Mouse (Mus musculus): Measurements from ENCODE around the gene Gm9513. TPM values are rescaled to one million over a fixed set of nuclear protein-coding genes. Genes with fewer than 3 reads are reported as not detected.

Gene Gm9513
- not detected in 2 replicates for polyA plus RNA-seq (2014; fragmentation: Nextera tagmentation; extraction: Ambion mirVana)

DNA sequence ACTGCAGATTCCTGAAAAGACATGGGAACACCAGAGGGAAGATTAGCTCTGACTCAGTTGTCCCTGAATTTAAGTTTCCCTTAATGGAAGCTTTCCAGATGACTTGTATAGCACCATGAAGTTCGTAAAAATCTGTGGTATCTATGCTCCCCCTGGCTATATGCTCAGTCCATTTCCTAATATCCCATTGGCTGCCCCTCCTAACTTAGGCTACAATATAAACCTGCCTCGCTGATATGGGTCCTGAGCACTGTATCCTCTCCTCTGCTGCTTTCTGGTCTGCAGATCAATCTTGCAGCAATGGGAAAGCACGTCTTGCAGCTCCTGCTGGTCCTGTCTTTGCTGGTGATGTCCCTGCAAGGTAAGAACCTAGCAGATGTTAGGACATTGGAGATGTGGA is at the start of gene Gm9513:
Gene Gm9513 (plus strand): TSS at position 301 of the 400 bp plus-strand sequence.
- no peaks in the 10 kb centered on the region for H3K4me1 ChIP-seq (replicated peaks; ENCODE audit: control insufficient read depth, insufficient read depth, low read length)
- no peaks in the 10 kb centered on the region for H3K27me3 ChIP-seq (ENCODE audit: control insufficient read depth, insufficient read depth, low read length)
- DNase-seq (ENCODE audit: low spot score): no peak
- H3K9me3 ChIP-seq (ENCODE audit: control insufficient read depth, low read length): no peaks in the 10 kb centered on the region; the same call in 1 of the 2 replicates
- ATAC-seq (ENCODE audit: low FRiP score): no peak
- H3K4me3 ChIP-seq (ENCODE audit: low read depth, low read length): no peak within 1 kb of the TSS
- H3K4me2 ChIP-seq (replicated peaks; ENCODE audit: low read depth, low read length): no peak within 1 kb of the TSS
- H3K9ac ChIP-seq (ENCODE audit: low read depth, low read length): no peak within 1 kb of the TSS
- WGBS: 66% methylated on average over 3 of the region's 3 CpGs
- H3K27ac ChIP-seq (ENCODE audit: low read depth, low read length): no peak within 1 kb of the TSS
- H3K36me3 ChIP-seq (ENCODE audit: control insufficient read depth, insufficient read depth, low read length): no peaks in the 10 kb centered on the region

DNA sequence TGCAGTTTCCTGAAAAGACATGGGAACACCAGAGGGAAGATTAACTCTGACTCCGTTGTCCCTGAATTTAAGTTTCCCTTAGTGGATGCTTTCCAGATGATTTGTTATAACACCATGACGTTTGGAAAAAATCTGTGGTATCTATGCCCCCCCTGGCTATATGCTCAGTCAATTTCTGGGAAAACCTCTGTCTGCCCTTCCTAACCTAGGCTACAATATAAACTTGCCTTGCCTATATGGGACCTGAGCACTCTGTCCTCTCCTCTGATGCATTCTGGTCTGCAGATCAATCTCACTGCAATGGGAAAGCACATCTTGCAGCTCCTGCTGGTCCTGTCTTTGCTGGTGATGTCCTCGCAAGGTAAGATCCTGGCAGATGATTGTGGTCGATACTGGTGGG is 43.9 kb upstream of the Gm9513 start, which contains the start of gene Gm7257:
Gene Gm7257 (plus strand): TSS at position 301 of the 400 bp plus-strand sequence.
- no peaks in the 10 kb centered on the region for H3K36me3 ChIP-seq (ENCODE audit: control insufficient read depth, insufficient read depth, low read length)
- ATAC-seq (ENCODE audit: low FRiP score): no peak
- no peak within 1 kb of the TSS for H3K9ac ChIP-seq (ENCODE audit: low read depth, low read length)
- no peak within 1 kb of the TSS for H3K4me2 ChIP-seq (replicated peaks; ENCODE audit: low read depth, low read length)
- H3K4me3 ChIP-seq (ENCODE audit: low read depth, low read length): no peak within 1 kb of the TSS
- H3K27ac ChIP-seq (ENCODE audit: low read depth, low read length): no peak within 1 kb of the TSS
- no peaks in the 10 kb centered on the region for H3K27me3 ChIP-seq (ENCODE audit: control insufficient read depth, insufficient read depth, low read length)
- 81% methylated on average over 4 of the region's 4 CpGs for WGBS
- H3K4me1 ChIP-seq (replicated peaks; ENCODE audit: control insufficient read depth, insufficient read depth, low read length): no peaks in the 10 kb centered on the region
- DNase-seq (ENCODE audit: low spot score): no peak
- no peaks in the 10 kb centered on the region; the same call in 1 of the 2 replicates for H3K9me3 ChIP-seq (ENCODE audit: control insufficient read depth, low read length)

DNA sequence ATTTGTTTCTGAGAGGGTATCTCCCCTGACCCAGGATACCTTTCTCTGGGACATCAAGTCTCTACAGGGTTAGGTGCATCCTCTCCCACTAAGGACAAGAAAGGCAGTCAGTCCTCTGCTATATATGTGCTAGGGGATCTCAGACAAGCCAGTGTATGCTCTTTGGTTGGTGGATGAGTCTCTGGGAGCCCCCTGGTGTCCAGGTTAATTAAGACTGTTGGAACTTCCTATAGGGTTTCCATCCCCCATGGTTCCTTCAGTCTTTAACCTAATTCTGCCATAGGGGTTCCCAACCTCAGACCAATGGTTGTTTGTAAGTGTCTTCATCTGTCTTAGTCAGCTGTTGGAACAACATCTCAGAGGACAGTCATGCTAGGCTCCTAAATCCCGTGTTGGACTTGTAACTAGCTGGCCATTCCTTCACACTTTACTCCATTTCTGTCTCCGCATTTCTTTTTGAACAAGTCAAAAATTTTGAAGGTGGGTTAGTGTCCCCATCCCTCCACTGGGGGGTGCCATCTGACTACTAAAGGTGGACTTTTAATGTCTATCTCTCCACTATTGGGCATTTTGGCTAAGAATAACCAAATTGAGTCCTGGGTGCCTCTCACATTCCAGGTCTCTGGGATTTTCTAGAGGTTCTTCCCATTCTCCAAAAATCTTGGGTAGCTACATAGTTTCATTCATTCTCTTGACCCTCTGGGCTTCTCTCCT is 40.2 kb upstream of the Gm9513 start:
- Histone ChIP-seq H3K9me3 (ENCODE audit: control insufficient read depth, low read length) (no peaks in the 10 kb centered on the region; the same call in 1 of the 2 replicates), H3K4me2 (replicated peaks; ENCODE audit: low read depth, low read length) (no peak overlapping the region), H3K4me1 (replicated peaks; ENCODE audit: control insufficient read depth, insufficient read depth, low read length) (no peaks in the 10 kb centered on the region), H3K27ac (ENCODE audit: low read depth, low read length) (no peak overlapping the region), H3K4me3 (ENCODE audit: low read depth, low read length) (no peak overlapping the region), H3K36me3 (ENCODE audit: control insufficient read depth, insufficient read depth, low read length) (no peaks in the 10 kb centered on the region), H3K9ac (ENCODE audit: low read depth, low read length) (no peak overlapping the region), H3K27me3 (ENCODE audit: control insufficient read depth, insufficient read depth, low read length) (no peaks in the 10 kb centered on the region)
- ATAC-seq (ENCODE audit: low FRiP score) (no peak), DNase-seq (ENCODE audit: low spot score) (no peak)
- 57% methylated on average over 2 of the region's 2 CpGs for WGBS

DNA sequence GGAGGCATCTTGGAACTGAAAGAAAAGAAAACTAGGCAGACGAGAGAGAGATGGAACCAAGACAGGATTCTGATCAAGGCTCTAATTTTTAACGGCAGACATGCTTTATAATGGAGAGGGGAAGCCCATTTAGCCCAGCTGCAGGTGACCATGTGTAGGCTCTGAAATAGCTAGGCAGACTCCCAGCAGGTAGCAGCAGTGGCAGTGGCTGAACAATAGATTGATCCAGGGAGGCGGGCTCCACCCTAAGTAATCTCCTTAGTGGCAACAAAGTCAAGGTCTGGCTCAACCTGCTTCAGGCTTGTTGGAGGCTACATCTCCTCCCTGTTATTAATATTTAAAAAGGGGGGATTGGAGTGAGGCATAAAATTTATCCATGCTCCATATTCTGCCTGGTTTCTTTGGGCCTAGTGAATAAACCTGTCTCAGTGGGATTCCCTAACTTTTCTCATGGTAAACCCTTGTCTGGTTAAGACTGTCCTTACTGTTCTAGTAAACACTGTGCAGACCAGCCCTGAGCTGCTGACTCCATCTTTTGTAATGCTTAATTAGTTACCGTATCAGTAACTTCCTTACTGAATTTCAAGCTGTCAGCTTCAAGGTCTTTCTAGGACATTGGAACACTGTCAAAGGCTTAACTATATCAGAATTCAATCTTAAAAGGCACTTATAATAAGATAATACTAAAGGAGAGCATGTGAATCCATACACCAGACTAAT is 19.2 kb downstream of the Gm9513 start:
- no peak overlapping the region for H3K4me2 ChIP-seq (replicated peaks; ENCODE audit: low read depth, low read length)
- H3K27ac ChIP-seq (ENCODE audit: low read depth, low read length): no peak overlapping the region
- 85% methylated on average over 4 of the region's 4 CpGs for WGBS
- no peaks in the 10 kb centered on the region for H3K36me3 ChIP-seq (ENCODE audit: control insufficient read depth, insufficient read depth, low read length)
- H3K9ac ChIP-seq (ENCODE audit: low read depth, low read length): no peak overlapping the region
- no peaks in the 10 kb centered on the region for H3K27me3 ChIP-seq (ENCODE audit: control insufficient read depth, insufficient read depth, low read length)
- no peak overlapping the region for H3K4me3 ChIP-seq (ENCODE audit: low read depth, low read length)
- H3K4me1 ChIP-seq (replicated peaks; ENCODE audit: control insufficient read depth, insufficient read depth, low read length): no peaks in the 10 kb centered on the region
- no peak for DNase-seq (ENCODE audit: low spot score)
- no peaks in the 10 kb centered on the region; the same call in 1 of the 2 replicates for H3K9me3 ChIP-seq (ENCODE audit: control insufficient read depth, low read length)
- ATAC-seq (ENCODE audit: low FRiP score): no peak

DNA sequence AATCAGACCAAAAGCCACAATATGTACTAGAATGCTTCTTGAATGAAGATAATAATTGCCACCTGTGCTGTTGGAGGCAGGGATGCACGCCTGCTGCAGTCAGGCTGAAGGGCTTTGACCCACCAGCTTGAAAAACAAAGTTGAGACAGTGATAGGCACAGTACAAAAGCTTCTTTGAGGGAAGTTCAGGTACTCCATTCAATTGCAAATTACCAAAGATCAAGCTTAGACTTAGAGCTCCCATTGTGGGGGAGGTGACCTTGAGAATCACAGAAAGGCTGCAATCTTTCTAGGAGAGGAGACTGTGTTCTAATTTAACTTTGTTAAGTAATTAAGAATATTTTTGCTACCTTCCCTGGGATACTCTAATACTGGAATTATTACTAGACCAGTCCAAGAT is 20.4 kb downstream of the Gm9513 start:
- Histone ChIP-seq H3K9me3 (ENCODE audit: control insufficient read depth, low read length) (no peaks in the 10 kb centered on the region; the same call in 1 of the 2 replicates), H3K27me3 (ENCODE audit: control insufficient read depth, insufficient read depth, low read length) (no peaks in the 10 kb centered on the region), H3K4me1 (replicated peaks; ENCODE audit: control insufficient read depth, insufficient read depth, low read length) (no peaks in the 10 kb centered on the region), H3K9ac (ENCODE audit: low read depth, low read length) (no peak overlapping the region), H3K4me3 (ENCODE audit: low read depth, low read length) (no peak overlapping the region), H3K36me3 (ENCODE audit: control insufficient read depth, insufficient read depth, low read length) (no peaks in the 10 kb centered on the region), H3K4me2 (replicated peaks; ENCODE audit: low read depth, low read length) (no peak overlapping the region), H3K27ac (ENCODE audit: low read depth, low read length) (no peak overlapping the region)
- DNase-seq (ENCODE audit: low spot score) (no peak), ATAC-seq (ENCODE audit: low FRiP score) (no peak)
- 73% methylated on average over 1 of the region's 1 CpGs for WGBS

DNA sequence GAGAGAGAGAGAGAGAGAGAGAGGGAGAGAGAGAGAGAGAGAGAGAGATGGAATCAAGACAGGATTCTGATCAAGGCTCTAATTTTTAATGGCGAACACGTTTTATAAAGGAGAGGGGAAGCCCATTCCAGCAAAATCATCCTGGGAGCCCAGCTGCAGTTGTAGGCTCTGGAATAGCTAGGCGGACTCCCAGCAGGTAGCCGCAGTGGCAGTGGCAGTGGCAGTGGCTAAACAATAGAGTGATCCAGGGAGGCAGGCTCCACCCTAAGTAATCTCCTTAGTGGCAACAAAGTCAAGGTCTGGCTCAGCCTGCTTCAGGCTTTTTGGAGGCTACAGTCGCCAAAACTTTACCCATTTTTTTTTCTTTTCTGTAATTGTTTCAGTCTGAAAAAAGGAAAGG is 28.8 kb downstream of the Gm9513 start:
- ATAC-seq (ENCODE audit: low FRiP score) (no peak), DNase-seq (ENCODE audit: low spot score) (no peak)
- no peak overlapping the region for H3K4me2 ChIP-seq (replicated peaks; ENCODE audit: low read depth, low read length)
- H3K27me3 ChIP-seq (ENCODE audit: control insufficient read depth, insufficient read depth, low read length): no peaks in the 10 kb centered on the region
- H3K27ac ChIP-seq (ENCODE audit: low read depth, low read length): no peak overlapping the region
- H3K9me3 ChIP-seq (ENCODE audit: control insufficient read depth, low read length): no peaks in the 10 kb centered on the region
- no peak overlapping the region for H3K9ac ChIP-seq (ENCODE audit: low read depth, low read length)
- H3K4me3 ChIP-seq (ENCODE audit: low read depth, low read length): no peak overlapping the region
- no peaks in the 10 kb centered on the region for H3K4me1 ChIP-seq (replicated peaks; ENCODE audit: control insufficient read depth, insufficient read depth, low read length)
- 73% methylated on average over 5 of the region's 5 CpGs for WGBS
- no peaks in the 10 kb centered on the region for H3K36me3 ChIP-seq (ENCODE audit: control insufficient read depth, insufficient read depth, low read length)

Other genes with a start within 250 kb of the Gm9513 start
- not detected in 2 replicates for gene Gm7257, start 43.8 kb upstream of the Gm9513 start, polyA plus RNA-seq (2014; fragmentation: Nextera tagmentation; extraction: Ambion mirVana)
- not detected in 2 replicates for gene Gm5615, start 66.3 kb downstream of the Gm9513 start, polyA plus RNA-seq (2014; fragmentation: Nextera tagmentation; extraction: Ambion mirVana)
- gene Gm17689, start 107.0 kb downstream of the Gm9513 start, polyA plus RNA-seq (2014; fragmentation: Nextera tagmentation; extraction: Ambion mirVana): not detected in 2 replicates
- not detected in 2 replicates for gene A630095E13Rik, start 167.7 kb downstream of the Gm9513 start, polyA plus RNA-seq (2014; fragmentation: Nextera tagmentation; extraction: Ambion mirVana)
- gene Acrv1, start 217.6 kb downstream of the Gm9513 start, polyA plus RNA-seq (2014; fragmentation: Nextera tagmentation; extraction: Ambion mirVana): not detected in 2 replicates

Data from hindbrain, embryonic 11.5 days (tissue).